Mouse (Mus musculus) lung, adult 2 months (tissue): ENCODE data around the gene Arhgef2.

Experiments used
- CTCF ChIP-seq: fragments of 200-500 bp; IDR thresholded peaks from 2 replicates; pipeline ENCODE4 v1.5.1; 2011; ENCODE audit warnings: mild to moderate bottlenecking, low read length, control low read depth; ENCODE audit not compliant: insufficient read depth
- POLR2A ChIP-seq: fragments of 200-500 bp; IDR thresholded peaks from 2 replicates; pipeline ENCODE4 v1.6.1; 2011; ENCODE audit warnings: low read depth, mild to moderate bottlenecking, control low read depth, low read length, borderline replicate concordance; ENCODE audit errors: extremely low read depth

DNA sequence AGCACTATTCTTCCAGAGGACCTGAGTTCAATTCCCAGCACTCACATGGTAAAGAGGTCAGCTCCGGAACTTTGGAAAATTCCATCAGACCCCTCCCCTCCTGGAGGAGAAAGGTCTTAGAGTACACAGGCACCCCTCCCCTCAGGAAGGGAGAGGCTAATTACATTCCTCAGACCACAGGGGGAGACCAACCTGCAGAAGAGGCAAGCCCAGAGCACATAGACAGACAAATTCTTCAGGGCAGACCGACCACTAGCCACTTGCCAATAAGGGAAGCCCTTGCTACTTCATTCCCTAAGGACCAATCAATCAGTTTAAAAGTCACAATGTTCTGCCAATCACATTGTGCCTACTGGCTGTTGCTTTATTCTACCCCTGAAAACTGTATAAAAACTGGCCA is 32.9 kb upstream of the Arhgef2 start:
- no peak for TF ChIP-seq POLR2A
- TF ChIP-seq CTCF: no peak
